Mouse (Mus musculus): ENCODE measurements around the gene Cyth4.
A peak's percentile ranks its signal among the peaks of the same experiment; 100 is the strongest.

Gene Cyth4

DNA sequence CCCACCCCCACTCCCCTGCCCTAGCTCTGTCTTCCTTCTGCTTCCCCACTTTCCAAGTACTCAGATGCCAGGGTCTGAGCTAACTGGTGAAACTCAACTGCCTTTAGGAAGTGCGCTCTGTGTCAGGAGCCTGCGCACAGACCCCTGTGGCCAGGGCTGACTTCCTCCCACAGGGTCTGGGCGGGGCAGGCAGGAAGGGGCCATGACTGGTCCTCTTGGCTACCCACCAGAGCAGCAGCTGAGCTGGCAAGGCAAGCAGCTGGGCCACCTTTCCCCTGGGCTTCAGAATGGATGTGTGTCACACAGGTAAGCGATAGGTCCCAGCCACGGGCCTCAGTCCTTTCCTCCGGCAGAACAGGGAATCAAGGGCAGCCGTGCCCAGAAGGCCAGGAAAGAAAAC lies at the start of gene Cyth4:
Cyth4 (plus strand) TSS at position 134 of the 400 bp plus-strand sequence.
- peak in 1 of 2 experiments; percentile 31 for DNase-seq

DNA sequence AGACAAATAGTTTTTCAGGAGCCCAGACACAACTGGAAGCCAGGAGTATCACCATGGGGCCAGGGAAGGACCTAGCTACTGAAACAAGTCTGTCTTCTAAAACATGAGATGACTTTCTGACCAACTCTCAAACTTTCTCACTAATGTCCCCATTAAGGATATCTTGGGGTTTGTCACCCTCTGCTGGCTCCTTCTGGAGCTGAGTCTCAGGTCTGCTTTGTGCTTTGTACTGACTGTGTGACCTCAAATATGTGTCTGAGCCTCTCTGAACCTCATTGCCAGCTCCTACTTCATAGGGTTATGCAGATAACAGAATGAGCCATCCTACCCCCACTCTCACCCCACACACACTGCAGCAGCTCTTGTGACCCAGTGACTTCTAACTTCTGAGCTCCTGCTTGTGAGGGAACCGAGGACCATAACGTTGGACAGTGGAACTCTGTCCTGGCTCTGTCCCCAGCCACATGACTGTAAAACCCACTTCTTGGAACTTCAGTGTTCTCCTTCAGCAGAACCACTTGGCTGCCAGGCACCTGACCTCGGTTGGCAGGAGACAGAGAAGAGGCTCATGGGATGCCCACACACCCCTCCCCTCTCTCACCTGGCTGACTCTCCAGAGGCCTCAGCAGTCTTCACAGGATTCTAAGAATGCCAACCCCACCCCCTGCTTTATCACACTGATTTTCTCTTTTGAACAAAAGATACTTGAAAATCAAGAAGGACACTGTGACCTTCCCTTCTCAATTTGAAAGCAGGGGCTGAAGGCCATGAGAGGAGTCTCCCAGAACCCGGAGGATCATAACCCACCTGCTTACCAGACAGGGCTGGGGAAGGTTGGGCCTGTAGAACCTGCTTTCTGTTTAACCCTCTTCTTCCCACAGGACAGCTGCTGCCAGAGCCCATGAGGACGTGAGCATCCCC lies 49.2 kb upstream of the Cyth4 start:
- DNase-seq, result peak; percentile 70 to 71

- no peak for DNase-seq
Observed at GRCm38 (mm10) chr15:78548336-78548665, 48.5 kb upstream of the Cyth4 start.

DNA sequence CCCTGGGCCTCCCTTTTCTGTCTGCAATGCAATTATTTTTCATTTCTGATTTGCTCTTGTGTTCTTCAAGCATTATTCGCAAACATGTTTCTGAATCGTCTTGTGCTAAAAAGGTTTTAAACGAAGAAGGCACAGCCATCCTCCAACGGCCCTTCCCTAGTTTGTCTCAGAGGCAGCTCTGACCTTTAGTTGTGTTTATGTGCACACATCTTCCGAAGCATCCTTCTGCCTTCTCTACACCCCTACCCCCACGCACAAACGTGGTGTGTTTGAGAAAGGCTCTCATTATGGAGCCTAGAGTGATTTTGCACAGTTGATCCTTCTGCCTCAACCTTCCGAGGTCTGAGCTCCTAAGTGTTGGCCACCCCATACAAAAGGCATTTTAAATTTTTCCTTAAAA lies 48.1 kb upstream of the Cyth4 start:
- DNase-seq, result no peak

DNA sequence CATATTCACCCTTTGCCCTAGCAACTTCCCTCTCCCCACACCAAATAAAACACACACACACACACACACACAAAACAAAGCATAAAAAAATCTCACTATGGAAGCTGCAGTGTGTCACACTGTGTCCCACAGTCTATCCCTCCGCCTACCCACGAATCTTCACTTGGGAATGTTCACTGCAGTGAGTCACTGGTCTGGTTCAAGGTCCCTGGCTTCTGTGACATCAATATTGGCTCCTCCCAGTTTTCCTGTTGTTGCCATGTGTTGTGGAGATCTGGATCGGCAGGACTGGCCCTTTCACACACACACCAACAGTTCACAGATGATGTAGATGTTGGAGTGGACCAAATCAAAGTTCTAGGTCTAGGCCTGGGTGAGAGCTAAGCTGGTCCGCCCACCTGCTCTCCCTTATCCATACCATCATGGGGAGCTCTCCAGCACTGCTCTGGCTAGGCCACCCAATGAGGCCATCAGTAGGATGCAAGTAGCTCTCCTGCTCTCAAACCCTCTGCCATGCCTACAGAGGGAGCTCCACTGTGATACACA lies 47.6 kb upstream of the Cyth4 start:
- DNase-seq, result no peak

DNA sequence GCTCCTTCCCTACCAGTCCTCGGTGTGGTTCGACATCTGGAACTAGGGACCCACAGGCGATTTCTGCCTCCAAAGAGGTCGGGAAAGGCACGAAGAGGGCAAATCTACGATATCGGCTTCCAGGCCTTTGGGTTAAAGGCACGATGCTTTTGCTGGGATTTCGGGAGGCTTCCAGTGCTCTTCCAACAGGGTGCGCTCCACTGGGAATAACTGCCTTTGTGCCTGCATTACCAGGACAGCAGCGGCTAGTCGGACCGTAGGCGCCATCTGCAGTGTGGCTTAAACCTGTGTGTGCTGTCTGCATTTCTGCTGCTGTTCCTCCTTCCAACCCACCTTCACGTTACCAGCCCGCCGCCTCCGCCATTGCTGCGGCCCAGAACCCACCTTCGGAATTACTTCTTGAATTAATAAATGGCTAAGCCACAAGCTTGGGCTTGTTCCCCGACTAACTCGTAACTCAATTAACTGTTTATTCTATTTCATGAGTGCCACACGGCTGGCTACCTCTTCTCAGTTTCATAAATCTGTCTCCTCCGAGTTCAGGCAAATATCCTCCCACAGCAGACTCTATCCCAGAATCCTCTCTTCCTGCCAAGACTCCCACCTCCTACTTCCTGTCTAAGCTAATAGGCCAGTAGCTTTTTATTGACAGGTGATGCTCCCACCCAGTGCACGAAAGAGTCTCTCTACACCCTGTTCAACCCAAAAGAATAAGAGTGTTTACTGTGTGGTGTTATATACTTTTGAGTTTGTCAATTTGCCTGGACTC lies 42.1 kb upstream of the Cyth4 start:
- no peak for DNase-seq

- no peak for DNase-seq
Observed at GRCm38 (mm10) chr15:78557693-78558535, 38.9 kb upstream of the Cyth4 start.

GRCm38 (mm10) chr15:78559141-78559979 lies 37.5 kb upstream of the Cyth4 start:
- DNase-seq, result no peak

DNA sequence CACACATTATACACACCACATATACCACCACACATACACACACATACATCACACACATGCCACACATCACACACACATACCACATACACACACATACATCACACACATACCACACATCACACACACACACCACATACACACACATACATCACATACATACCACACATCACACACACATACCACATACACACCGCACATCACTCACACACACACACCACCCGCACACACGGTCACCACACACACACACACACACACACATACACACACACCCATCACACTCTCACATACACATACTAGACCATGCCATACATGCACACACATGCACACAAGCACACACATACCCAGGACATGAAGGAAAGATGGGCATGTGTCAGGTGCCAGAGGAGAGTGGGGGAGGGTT lies 33.5 kb upstream of the Cyth4 start:
- no peak for DNase-seq

- no peak for DNase-seq
Observed at GRCm38 (mm10) chr15:78563937-78564336, 32.9 kb upstream of the Cyth4 start.

- no peak for DNase-seq
Observed at GRCm38 (mm10) chr15:78564764-78565435, 31.9 kb upstream of the Cyth4 start.

- no peak for DNase-seq
Observed at GRCm38 (mm10) chr15:78567608-78568120, 29.2 kb upstream of the Cyth4 start.

- DNase-seq, result no peak
Observed at GRCm38 (mm10) chr15:78570170-78570569, 26.7 kb upstream of the Cyth4 start.

GRCm38 (mm10) chr15:78571554-78572269 lies 25.1 kb upstream of the Cyth4 start:
- DNase-seq, result no peak

GRCm38 (mm10) chr15:78572270-78572600 lies 24.6 kb upstream of the Cyth4 start:
- DNase-seq, result no peak

- DNase-seq, result no peak
Observed at GRCm38 (mm10) chr15:78572658-78573397, 24.0 kb upstream of the Cyth4 start, which contains the start of gene Rac2. Gene Rac2, minus strand, starts transcription at chr15:78572783.

DNA sequence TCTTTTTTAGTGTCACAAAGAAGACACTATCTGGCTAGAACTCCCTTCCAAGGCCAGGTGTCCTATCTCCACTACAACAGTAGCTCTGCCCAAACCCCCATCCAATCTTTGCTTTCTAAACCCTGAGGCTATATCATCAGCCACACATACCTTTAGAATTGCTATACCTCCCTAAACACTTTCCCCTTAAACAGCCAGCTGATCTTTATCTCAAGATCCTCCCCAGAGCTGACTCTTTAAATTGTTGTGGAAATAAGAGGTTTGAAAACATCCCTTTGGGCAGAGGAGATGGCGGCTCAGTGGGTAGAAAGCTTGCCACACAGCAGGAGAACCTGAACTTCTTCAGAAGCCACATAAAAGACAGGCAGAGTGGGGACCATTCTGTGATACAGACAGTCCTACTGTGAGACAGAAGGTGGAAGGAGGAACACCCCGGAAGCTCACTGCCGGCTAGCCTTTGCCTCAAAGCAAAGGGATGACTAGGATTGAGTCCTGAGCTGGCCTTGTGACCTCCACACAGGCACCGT lies 20.5 kb upstream of the Cyth4 start:
- no peak for DNase-seq

DNA sequence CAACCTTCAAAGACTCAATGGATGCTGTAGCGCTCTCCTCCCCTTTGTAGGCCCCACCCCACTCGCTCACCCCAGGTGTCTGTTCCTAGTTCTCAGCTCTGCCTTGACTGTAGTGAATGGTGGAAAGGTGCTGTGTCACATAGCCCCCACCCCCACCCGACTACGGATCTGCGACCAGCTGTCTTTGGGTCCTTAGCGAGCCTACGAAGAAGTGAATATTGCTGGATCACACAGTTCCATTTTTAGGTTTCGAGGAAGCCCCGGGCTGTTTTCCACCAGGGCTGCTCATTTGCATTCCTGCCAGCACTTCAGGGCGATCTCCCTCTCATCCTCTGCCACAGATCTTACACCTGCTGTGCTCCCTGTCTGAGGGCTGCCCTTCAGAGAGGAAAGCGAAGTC lies 13.5 kb upstream of the Cyth4 start:
- DNase-seq, result no peak

DNA sequence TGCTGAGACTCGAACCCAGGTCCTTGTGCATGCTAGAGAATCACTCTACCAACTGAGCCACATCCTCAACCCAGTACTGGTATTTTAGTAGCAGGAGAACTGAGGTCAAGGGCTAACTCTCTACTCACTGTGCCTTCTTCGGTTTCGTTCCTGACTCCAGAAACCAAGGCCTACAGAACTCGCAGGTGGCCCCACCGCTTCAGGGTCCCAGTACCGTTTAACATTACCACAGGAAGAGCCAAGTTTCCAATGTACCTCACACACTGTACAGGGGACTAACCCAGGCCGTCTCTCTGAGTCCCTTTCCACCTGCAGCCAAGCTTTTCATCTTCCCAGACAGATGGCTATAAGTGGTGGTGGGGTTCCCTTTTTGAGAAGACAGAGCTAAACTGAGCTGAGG lies 11.4 kb upstream of the Cyth4 start:
- DNase-seq, result no peak
